Comparison of ENCODE assay signal across 31 mouse cellular contexts in the genomic region with DNA sequence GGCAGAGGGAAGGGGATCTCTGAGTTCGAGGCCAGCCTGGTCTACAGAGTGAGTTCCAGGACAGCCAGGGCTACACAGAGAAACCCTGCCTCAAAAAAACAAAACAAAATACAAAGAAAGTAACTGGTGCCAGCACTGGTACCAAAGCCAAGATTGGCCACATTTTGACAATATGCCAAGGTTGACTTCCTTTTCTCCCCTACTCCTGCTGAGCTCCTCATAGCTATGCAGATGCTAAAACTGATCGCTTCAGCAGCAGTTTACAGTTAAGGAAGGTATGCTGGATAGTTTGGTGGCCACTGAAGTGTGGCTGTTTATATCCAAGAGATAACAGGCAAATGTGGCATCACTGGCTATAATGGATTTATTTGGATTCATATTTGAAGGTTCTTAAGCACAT. TPM values are rescaled to one million over a fixed set of nuclear protein-coding genes. Genes with fewer than 3 reads are reported as not detected.
A peak's percentile ranks its signal among the peaks of the same experiment; 100 is the strongest.
DNase-seq lines count a peak whose midpoint lies in the region; ATAC-seq lines count a peak whose summit lies in the region.
"Had no signal": no experiment of that assay in that cellular context is flagged by ENCODE, and none has a peak within 500 bp of the region (broad histone marks: within the 10 kb centered on the region; RNA-seq: fewer than 3 reads in every experiment).

No protein-coding gene starts in this region.

- H3K4me2 ChIP-seq in liver, embryonic 13.5 days = no peak overlapping the region
- no peak overlapping the region for H3K4me2 ChIP-seq in liver, embryonic 11.5 days
- no peak overlapping the region for H3K4me2 ChIP-seq in midbrain, embryonic 15.5 days
- H3K4me2 ChIP-seq: embryonic facial prominence, embryonic 12.5 days; heart, embryonic 11.5 days; hindbrain, embryonic 15.5 days; intestine, embryonic 15.5 days; limb, embryonic 15.5 days had no signal

- H3K27me3 ChIP-seq in liver, embryonic 13.5 days = peaks cover 8% of the 10 kb centered on the region; the same call in 1 of the 2 replicates
- H3K27me3 ChIP-seq in liver, embryonic 11.5 days (replicated peaks; ENCODE audit: control insufficient read depth, insufficient read depth, low read length) = no peaks in the 10 kb centered on the region
- H3K27me3 ChIP-seq in midbrain, embryonic 15.5 days (replicated peaks) = no peaks in the 10 kb centered on the region
- H3K27me3 ChIP-seq: CH12.LX; embryonic facial prominence, embryonic 12.5 days; hindbrain, embryonic 15.5 days; intestine, embryonic 15.5 days; limb, embryonic 15.5 days had no signal

- H3K9me3 ChIP-seq in liver, embryonic 13.5 days (replicated peaks) = no peaks in the 10 kb centered on the region
- no peaks in the 10 kb centered on the region for H3K9me3 ChIP-seq in liver, embryonic 11.5 days (ENCODE audit: control insufficient read depth, low read length)
- no peaks in the 10 kb centered on the region for H3K9me3 ChIP-seq in midbrain, embryonic 15.5 days
- H3K9me3 ChIP-seq: embryonic facial prominence, embryonic 12.5 days; G1E; hindbrain, embryonic 10.5 days; hindbrain, embryonic 15.5 days; intestine, embryonic 15.5 days; limb, embryonic 10.5 days; limb, embryonic 15.5 days had no signal

- 67% methylated on average over 2 of the region's 2 CpGs for WGBS in liver, embryonic 13.5 days (ENCODE audit: insufficient replicate concordance)
- 73% methylated on average over 2 of the region's 2 CpGs for WGBS in liver, embryonic 11.5 days
- WGBS in midbrain, embryonic 15.5 days = 79% methylated on average over 2 of the region's 2 CpGs

- DNase-seq in liver, embryonic 13.5 days = no peak
- DNase-seq in liver, embryonic 11.5 days (ENCODE audit: low spot score) = no peak
- DNase-seq in Muller cell, postnatal 12 days (ENCODE audit: inconsistent ontology term) = peak; percentile 68
- no peak for DNase-seq in lung, postnatal 10 days
- no peak for DNase-seq in heart, postnatal 25 days (ENCODE audit: low spot score)
- DNase-seq: adrenal gland, postnatal 10 days; cerebellum, adult 2 months; gastrocnemius, adult 2 months; gastrocnemius, postnatal 36 days; heart, adult 18-20 months; kidney, adult 2 months; kidney, postnatal 4 days; layer of hippocampus, postnatal 36 days; lung, postnatal 4 days; midbrain, embryonic 14.5 days; right cerebral cortex, adult 18-20 months; spleen, adult 18-20 months; thymus, postnatal 14 days had no signal

- no peak overlapping the region for H3K9ac ChIP-seq in liver, embryonic 13.5 days
- H3K9ac ChIP-seq in liver, embryonic 11.5 days (ENCODE audit: low read depth, low read length) = no peak overlapping the region
- H3K9ac ChIP-seq in midbrain, embryonic 15.5 days = no peak overlapping the region
- H3K9ac ChIP-seq: embryonic facial prominence, embryonic 12.5 days; hindbrain, embryonic 15.5 days; intestine, embryonic 15.5 days; limb, embryonic 15.5 days had no signal

- peaks cover 24% of the 10 kb centered on the region; the same call in 1 of the 2 replicates for H3K4me1 ChIP-seq in liver, embryonic 13.5 days (replicated peaks)
- peaks cover 4% of the 10 kb centered on the region; the same call in 1 of the 2 replicates for H3K4me1 ChIP-seq in liver, embryonic 11.5 days (replicated peaks; ENCODE audit: control insufficient read depth, insufficient read depth, low read length)
- H3K4me1 ChIP-seq in midbrain, embryonic 15.5 days = no peaks in the 10 kb centered on the region
- H3K4me1 ChIP-seq: embryonic facial prominence, embryonic 12.5 days; hindbrain, embryonic 10.5 days; hindbrain, embryonic 15.5 days; intestine, embryonic 15.5 days; limb, embryonic 10.5 days; limb, embryonic 15.5 days had no signal

- H3K27ac ChIP-seq in liver, embryonic 13.5 days = peak overlapping the region; percentile 26; the same call in 1 of the 2 replicates
- H3K27ac ChIP-seq in liver, embryonic 11.5 days (ENCODE audit: low read depth, low read length) = no peak overlapping the region
- H3K27ac ChIP-seq in midbrain, embryonic 15.5 days = no peak overlapping the region
- H3K27ac ChIP-seq: embryonic facial prominence, embryonic 12.5 days; gastrocnemius, adult 2 months; hindbrain, embryonic 10.5 days; hindbrain, embryonic 15.5 days; intestine, embryonic 15.5 days; kidney, postnatal 0 days; limb, embryonic 10.5 days; limb, embryonic 15.5 days had no signal

- H3K4me3 ChIP-seq in liver, embryonic 13.5 days (replicated peaks) = no peak overlapping the region
- no peak overlapping the region for H3K4me3 ChIP-seq in liver, embryonic 11.5 days (ENCODE audit: low read depth, low read length)
- H3K4me3 ChIP-seq in midbrain, embryonic 15.5 days = no peak overlapping the region
- H3K4me3 ChIP-seq: embryonic facial prominence, embryonic 12.5 days; gastrocnemius, adult 2 months; hindbrain, embryonic 10.5 days; hindbrain, embryonic 15.5 days; intestine, embryonic 15.5 days; limb, embryonic 10.5 days; limb, embryonic 15.5 days had no signal

- H3K36me3 ChIP-seq in liver, embryonic 13.5 days = peaks cover 35% of the 10 kb centered on the region
- peaks cover 1% of the 10 kb centered on the region; the same call in 1 of the 2 replicates for H3K36me3 ChIP-seq in liver, embryonic 11.5 days (ENCODE audit: control insufficient read depth, insufficient read depth, low read length)
- H3K36me3 ChIP-seq in midbrain, embryonic 15.5 days (replicated peaks) = 0 out of 2 replicates have a peak, but pooled peaks cover 3% of the 10 kb centered on the region
- H3K36me3 ChIP-seq: intestine, embryonic 15.5 days had no signal

- no peak for ATAC-seq in liver, embryonic 13.5 days (ENCODE audit: low read depth)
- ATAC-seq in liver, embryonic 11.5 days (replicated peaks; ENCODE audit: low FRiP score) = no peak
- ATAC-seq in common myeloid progenitor, adult 5-6 weeks (replicated peaks; ENCODE audit: low read depth, poor library complexity, severe bottlenecking) = peak; percentile 64; the same call in 1 of the 2 replicates
- no peak for ATAC-seq in midbrain, embryonic 15.5 days (replicated peaks)
- ATAC-seq: forebrain, embryonic 14.5 days; intestine, embryonic 15.5 days had no signal

- intact Hi-C loops in heart, postnatal 25 days (cut with DNase I) = no loop called here

RNA-seq across cellular contexts. Expression of a gene that starts 9.2 kb away (rescaled TPM):
- polyA plus RNA-seq in liver, embryonic 13.5 days (2015; fragmentation: Nextera tagmentation; extraction: Ambion mirVana) = 4.1 and 5.4 TPM in 2 replicates
- polyA plus RNA-seq in liver, embryonic 11.5 days (2014; fragmentation: Nextera tagmentation; extraction: Ambion mirVana) = 14.2 and 14.5 TPM in 2 replicates
- 46.6 and 58.5 TPM in 2 replicates for total RNA-seq in common myeloid progenitor, adult 5-6 weeks (2017)
- polyA plus RNA-seq in midbrain, embryonic 15.5 days (2015; fragmentation: Nextera tagmentation; extraction: Ambion mirVana) = 88.1 and 99.8 TPM in 2 replicates
- 10 to 100 TPM; 34.2 to 36.2 TPM for total RNA-seq in heart, postnatal 25 days (2021)

RNA-seq across cellular contexts. Expression of a gene that starts 29.3 kb away (rescaled TPM):
- polyA plus RNA-seq in liver, embryonic 13.5 days (2015; fragmentation: Nextera tagmentation; extraction: Ambion mirVana) = 488 and 502 TPM in 2 replicates
- 290 and 303 TPM in 2 replicates for polyA plus RNA-seq in liver, embryonic 11.5 days (2014; fragmentation: Nextera tagmentation; extraction: Ambion mirVana)
- 69.9 and 79.7 TPM in 2 replicates for total RNA-seq in common myeloid progenitor, adult 5-6 weeks (2017)
- polyA plus RNA-seq in midbrain, embryonic 15.5 days (2015; fragmentation: Nextera tagmentation; extraction: Ambion mirVana) = 132 and 139 TPM in 2 replicates
- 10 to 100 TPM; 90.4 to 92.4 TPM for total RNA-seq in heart, postnatal 25 days (2021)
